ENCODE assay signal across 8 mouse cellular contexts in the genomic region with DNA sequence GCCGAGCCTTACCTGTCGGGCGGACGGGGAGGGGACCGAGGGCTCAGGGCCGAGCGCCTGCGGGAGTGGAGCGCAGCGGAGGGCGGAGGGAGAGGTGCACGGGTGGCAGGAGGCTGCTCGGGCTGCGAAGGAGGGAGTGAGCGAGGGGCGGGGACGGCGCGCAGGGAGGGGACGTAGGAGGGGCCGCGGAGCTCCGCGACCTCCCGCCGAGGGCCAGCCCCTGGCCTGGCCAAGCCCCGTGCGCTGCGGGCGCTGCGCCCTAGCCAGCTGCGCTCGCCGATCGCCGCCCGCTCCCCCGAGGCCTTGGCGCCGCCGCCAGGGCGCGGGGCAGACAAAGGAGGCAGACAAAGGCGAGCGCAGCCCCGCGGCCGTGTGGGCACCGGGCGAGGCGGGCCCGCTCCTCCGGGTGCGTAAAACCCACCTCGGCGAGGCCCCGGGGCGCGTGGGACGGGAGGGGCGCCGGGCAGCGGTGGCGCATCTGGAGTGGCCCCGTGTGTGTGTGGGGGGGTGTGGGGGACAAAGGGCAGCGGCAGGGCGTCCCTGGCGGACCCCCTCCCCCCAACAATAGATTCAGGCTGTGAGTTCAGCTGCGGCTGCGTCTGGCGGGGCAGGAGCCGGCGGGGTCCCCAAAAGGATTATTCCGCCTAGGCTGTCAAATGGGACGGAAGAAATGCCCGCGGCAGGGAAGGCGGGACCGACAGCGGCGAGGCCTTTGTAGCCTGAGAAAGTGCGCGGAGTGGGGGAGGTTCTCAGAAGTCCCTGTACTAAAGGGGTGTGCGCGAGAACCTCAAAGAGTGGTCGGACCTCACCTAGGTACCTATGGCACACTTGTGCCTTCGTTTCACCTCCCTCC. TPM values are rescaled to one million over a fixed set of nuclear protein-coding genes. Genes with fewer than 3 reads are reported as not detected.
A peak's percentile ranks its signal among the peaks of the same experiment; 100 is the strongest.
DNase-seq lines count a peak whose midpoint lies in the region; ATAC-seq and TF ChIP-seq lines count a peak whose summit lies in the region.

A gene (minus strand): TSS at position 138 of the 853 bp plus-strand sequence.

- TF ChIP-seq CTCF in G1E (IDR thresholded peaks at IDR 0.05; ENCODE audit: low read depth, low read length) = no peak
- no peak for TF ChIP-seq CTCF in kidney, postnatal 0 days (IDR thresholded peaks at IDR 0.05; ENCODE audit: low read depth)

- H3K27ac ChIP-seq in forebrain, embryonic 14.5 days (ENCODE audit: low read depth, low read length) = peak within 1 kb of the TSS; percentile 98
- 0 out of 2 replicates have a peak within 1 kb of the TSS, but pooled peaks have one; percentile 19 for H3K27ac ChIP-seq in kidney, postnatal 0 days
- no peak within 1 kb of the TSS for H3K27ac ChIP-seq in stomach, embryonic 16.5 days (ENCODE audit: low read length)

- peaks cover 56% of the 10 kb centered on the region for H3K27me3 ChIP-seq in G1E (ENCODE audit: insufficient read depth, low read length)
- no peaks in the 10 kb centered on the region for H3K27me3 ChIP-seq in forebrain, embryonic 14.5 days (replicated peaks; ENCODE audit: control insufficient read depth, insufficient read depth, low read length)
- H3K27me3 ChIP-seq in kidney, postnatal 0 days (ENCODE audit: insufficient read depth, low read length) = peaks cover 20% of the 10 kb centered on the region
- H3K27me3 ChIP-seq in stomach, embryonic 16.5 days (ENCODE audit: control insufficient read depth, insufficient read depth, low read length) = peaks cover 32% of the 10 kb centered on the region

- H3K4me1 ChIP-seq in G1E (ENCODE audit: insufficient read depth, low read depth, low read length) = peaks cover 20% of the 10 kb centered on the region
- H3K4me1 ChIP-seq in forebrain, embryonic 14.5 days (ENCODE audit: control insufficient read depth, insufficient read depth, low read length) = peaks cover 31% of the 10 kb centered on the region
- 0 out of 2 replicates have a peak, but pooled peaks cover 9% of the 10 kb centered on the region for H3K4me1 ChIP-seq in kidney, postnatal 0 days (replicated peaks; ENCODE audit: insufficient read depth, low read length)
- peaks cover 5% of the 10 kb centered on the region; the same call in 1 of the 2 replicates for H3K4me1 ChIP-seq in stomach, embryonic 16.5 days (ENCODE audit: control insufficient read depth, insufficient read depth, low read length)

- DNase-seq in cerebellum, postnatal 14 days = peak; percentile 82 to 84
- DNase-seq in cerebellum, adult 9-11 months = no peak
- no peak for DNase-seq in G1E (ENCODE audit: low spot score)
- DNase-seq in forebrain, embryonic 14.5 days (ENCODE audit: low spot score) = peak; percentile 85
- peak; percentile 79 for DNase-seq in kidney, postnatal 0 days (ENCODE audit: low spot score)
- DNase-seq in layer of hippocampus, adult 8-10 months (ENCODE audit: low spot score in 2 of 2) = no peak

- no peak for ATAC-seq in G1E (ENCODE audit: extremely low read depth, insufficient number of reproducible peaks, low FRiP score, poor library complexity, severe bottlenecking)
- peak; percentile 85 for ATAC-seq in forebrain, embryonic 14.5 days
- ATAC-seq in kidney, postnatal 0 days (replicated peaks; ENCODE audit: low FRiP score, low read depth) = peak; percentile 89
- peak; percentile 38 for ATAC-seq in megakaryocyte progenitor cell, adult 5-6 weeks (replicated peaks; ENCODE audit: poor library complexity)
- ATAC-seq in stomach, embryonic 16.5 days (ENCODE audit: insufficient read depth, low FRiP score) = peak; percentile 92

- no peaks in the 10 kb centered on the region for H3K36me3 ChIP-seq in G1E (replicated peaks)
- no peaks in the 10 kb centered on the region for H3K36me3 ChIP-seq in forebrain, embryonic 14.5 days (ENCODE audit: control insufficient read depth, insufficient read depth, low read length)
- no peaks in the 10 kb centered on the region for H3K36me3 ChIP-seq in kidney, postnatal 0 days (ENCODE audit: insufficient read depth, low read length)
- H3K36me3 ChIP-seq in stomach, embryonic 16.5 days (ENCODE audit: control insufficient read depth, insufficient read depth, low read length) = no peaks in the 10 kb centered on the region

- no peaks in the 10 kb centered on the region for H3K9me3 ChIP-seq in G1E (replicated peaks)
- H3K9me3 ChIP-seq in forebrain, embryonic 14.5 days (replicated peaks; ENCODE audit: control insufficient read depth, low read length) = no peaks in the 10 kb centered on the region
- no peaks in the 10 kb centered on the region for H3K9me3 ChIP-seq in kidney, postnatal 0 days (replicated peaks; ENCODE audit: low read length)
- no peaks in the 10 kb centered on the region for H3K9me3 ChIP-seq in stomach, embryonic 16.5 days (replicated peaks; ENCODE audit: control insufficient read depth, low read length)

- peak within 1 kb of the TSS; percentile 42; the same call in 1 of the 2 replicates for H3K4me3 ChIP-seq in G1E (ENCODE audit: low read depth, low read length)
- H3K4me3 ChIP-seq in forebrain, embryonic 14.5 days (ENCODE audit: low read depth, low read length) = peak within 1 kb of the TSS; percentile 74
- peak within 1 kb of the TSS; percentile 60 for H3K4me3 ChIP-seq in kidney, postnatal 0 days (replicated peaks; ENCODE audit: low read depth, low read length)
- H3K4me3 ChIP-seq in stomach, embryonic 16.5 days (replicated peaks; ENCODE audit: low read length) = peak within 1 kb of the TSS; percentile 66

- under 1% methylated on average over 51 of the region's 87 CpGs for WGBS in forebrain, embryonic 14.5 days
- WGBS in kidney, postnatal 0 days = under 1% methylated on average over 81 of the region's 87 CpGs
- under 1% methylated on average over 80 of the region's 87 CpGs for WGBS in stomach, embryonic 16.5 days

- peak within 1 kb of the TSS; percentile 99 for H3K9ac ChIP-seq in forebrain, embryonic 14.5 days (ENCODE audit: low read length)
- peak within 1 kb of the TSS; percentile 69 for H3K9ac ChIP-seq in kidney, postnatal 0 days (ENCODE audit: low read depth, low read length)
- H3K9ac ChIP-seq in stomach, embryonic 16.5 days (ENCODE audit: low read length) = peak within 1 kb of the TSS; percentile 71

- H3K4me2 ChIP-seq in forebrain, embryonic 14.5 days (ENCODE audit: low read length) = peak within 1 kb of the TSS; percentile 86
- H3K4me2 ChIP-seq in kidney, postnatal 0 days (ENCODE audit: low read length) = peak within 1 kb of the TSS; percentile 99
- peak within 1 kb of the TSS; percentile 98 for H3K4me2 ChIP-seq in stomach, embryonic 16.5 days (ENCODE audit: low read depth, low read length)

RNA-seq across cellular contexts. Expression of the gene that starts here (rescaled TPM):
- total RNA-seq in G1E (2014; fragmentation: Nextera tagmentation) (not detected in 2 replicates), G1E (2017) (under 0.01 and 0.16 TPM in 2 replicates)
- not detected in 2 replicates for polyA plus RNA-seq in G1E (2012)
- polyA plus RNA-seq in forebrain, embryonic 14.5 days (2014; fragmentation: Nextera tagmentation; extraction: Ambion mirVana) = 18.8 and 20.7 TPM in 2 replicates
- polyA plus RNA-seq in kidney, postnatal 0 days (2015; fragmentation: Nextera tagmentation; extraction: Ambion mirVana) = 0.14 and 0.24 TPM in 2 replicates
- total RNA-seq in megakaryocyte progenitor cell, adult 5-6 weeks (2015) = not detected in 2 replicates
- not detected in 2 replicates for total RNA-seq in megakaryocyte progenitor cell, adult 5-6 weeks (2017)
- polyA plus RNA-seq in stomach, embryonic 16.5 days (2015; fragmentation: Nextera tagmentation; extraction: Ambion mirVana) = 0.04 and 0.06 TPM in 2 replicates
- under 1 TPM; 0.23 to 0.37 (median 0.26) TPM for total RNA-seq in layer of hippocampus, adult 8-10 months (2022)

Comparison
In these comparisons a context has a peak if more than half of its experiments do, and no peak if none do; other contexts are left out.
1. RNA of the gene that starts here (polyA plus RNA-seq): 18.8 to 20.7 TPM in forebrain, embryonic 14.5 days; 0.14 to 0.24 TPM in kidney, postnatal 0 days, 0.04 to 0.06 TPM in stomach, embryonic 16.5 days and not detected in G1E; every median in the first group is over 10 times any median in the second.
2. DNase-seq: peak in cerebellum, postnatal 14 days (2 of 2) and forebrain, embryonic 14.5 days (single experiment); none in cerebellum, adult 9-11 months (single experiment), G1E (single experiment) and layer of hippocampus, adult 8-10 months (0 of 2).
3. Peak in DNase-seq, ATAC-seq, H3K4me3 ChIP-seq, H3K27ac ChIP-seq, H3K9ac ChIP-seq and H3K4me2 ChIP-seq in kidney, postnatal 0 days; RNA of the gene not detected or under 1 TPM.
4. Peak in ATAC-seq in megakaryocyte progenitor cell, adult 5-6 weeks; RNA of the gene not detected or under 1 TPM.
5. Peak in ATAC-seq, H3K4me3 ChIP-seq, H3K9ac ChIP-seq and H3K4me2 ChIP-seq in stomach, embryonic 16.5 days; RNA of the gene not detected or under 1 TPM.
6. Peak in every context shown above with its lines, with median percentiles within 50 percentile points of each other: H3K4me3 ChIP-seq, H3K4me2 ChIP-seq and H3K9ac ChIP-seq.